Mouse (Mus musculus) liver, adult 2 months (tissue): ENCODE results near the gene Casp7. TPM values are rescaled to one million over a fixed set of nuclear protein-coding genes. Genes with fewer than 3 reads are reported as not detected.

Experiments used
- DNase-seq: peaks from one replicate; pipeline ENCODE4 v3.0.0-alpha.2; 2011; ENCODE audit warnings: low read depth, low spot score; ENCODE audit errors: extremely low read depth
- H3K27ac ChIP-seq: fragments of 200-500 bp; replicated peaks from 2 replicates; pipeline ENCODE4 v1.5.1; 2012; ENCODE audit warnings: low read depth, mild to moderate bottlenecking, control low read depth, inconsistent platforms, low read length; ENCODE audit not compliant: insufficient read depth
- H3K27me3 ChIP-seq: fragments of 200-500 bp; 2 replicates; pipeline ENCODE4 v1.6.1; 2012; ENCODE audit warnings: mild to moderate bottlenecking, moderate library complexity, low read length, inconsistent platforms; ENCODE audit not compliant: control insufficient read depth, insufficient read depth
- H3K36me3 ChIP-seq: fragments of 200-500 bp; 2 replicates; pipeline ENCODE4 v1.6.1; 2012; ENCODE audit warnings: low read length, inconsistent platforms; ENCODE audit not compliant: control insufficient read depth, insufficient read depth
- H3K4me1 ChIP-seq: fragments of 200-500 bp; 2 replicates; pipeline ENCODE4 v1.6.1; 2011; ENCODE audit warnings: low read length; ENCODE audit not compliant: control insufficient read depth, insufficient read depth
- H3K4me3 ChIP-seq: fragments of 200-500 bp; 2 replicates; pipeline ENCODE4 v1.5.1; 2011; ENCODE audit warnings: low read depth, mild to moderate bottlenecking, control low read depth, low read length, moderate library complexity; ENCODE audit not compliant: insufficient read depth
- H3K79me2 ChIP-seq: fragments of 200-500 bp; 2 replicates; pipeline ENCODE4 v1.6.1; 2012; ENCODE audit warnings: inconsistent platforms, mild to moderate bottlenecking, low read length, moderate library complexity; ENCODE audit not compliant: control insufficient read depth, insufficient read depth
- H3K9ac ChIP-seq: fragments of 200-500 bp; 2 replicates; pipeline ENCODE4 v1.6.1; 2012; ENCODE audit warnings: low read depth, mild to moderate bottlenecking, control low read depth, inconsistent platforms, low read length
- CTCF ChIP-seq: fragments of 200-500 bp; IDR thresholded peaks from 2 replicates; pipeline ENCODE4 v1.5.1; 2011; ENCODE audit warnings: low read depth, low read length, control low read depth
- POLR2A ChIP-seq: fragments of 200-500 bp; IDR thresholded peaks from 2 replicates; pipeline ENCODE4 v1.6.1; 2011; ENCODE audit warnings: low read length, control low read depth; ENCODE audit not compliant: insufficient read depth; ENCODE audit errors: extremely low read depth
- WGBS: fragments of 180-500 bp; shearing (Covaris S2); methylation state at CpG from one replicate; pipeline ENCODE4 v1.1.7; 2018; 5-methylcytosine and 5-hydroxymethylcytosine counted together
- polyA plus RNA-seq: library from polyadenylated mRNA; depleted of rRNA; stranded (reverse); fragments of >200 nt; gene quantifications from 2 replicates; pipeline ENCODE4 v1.2.3, GENCODE M21; 2012
- total RNA-seq: library from RNA; depleted of rRNA; stranded (reverse); fragments of >200 nt; gene quantifications from 2 replicates; pipeline ENCODE4 v1.2.3, GENCODE M21; 2014

Casp7 gene
- total and polyA plus RNA-seq, 2 experiments, result 15.8 to 38.8 TPM

- TF ChIP-seq CTCF (no peak), POLR2A (no peak)
- no peak overlapping the region for H3K27ac ChIP-seq
- H3K9ac ChIP-seq, result no peak overlapping the region
- no peaks in the 10 kb centered on the region; the same call in 1 of the 2 replicates for H3K27me3 ChIP-seq
- H3K4me3 ChIP-seq, result no peak overlapping the region
- H3K4me1 ChIP-seq, result no peaks in the 10 kb centered on the region
- 62% methylated on average over 19 of the region's 19 CpGs for WGBS
- H3K79me2 ChIP-seq, result no peaks in the 10 kb centered on the region
- no peak for DNase-seq
- no peaks in the 10 kb centered on the region for H3K36me3 ChIP-seq
These were observed 78.1 kb downstream of the Casp7 start for GRCm38 (mm10) chr19:56474869-56475550.

DNA sequence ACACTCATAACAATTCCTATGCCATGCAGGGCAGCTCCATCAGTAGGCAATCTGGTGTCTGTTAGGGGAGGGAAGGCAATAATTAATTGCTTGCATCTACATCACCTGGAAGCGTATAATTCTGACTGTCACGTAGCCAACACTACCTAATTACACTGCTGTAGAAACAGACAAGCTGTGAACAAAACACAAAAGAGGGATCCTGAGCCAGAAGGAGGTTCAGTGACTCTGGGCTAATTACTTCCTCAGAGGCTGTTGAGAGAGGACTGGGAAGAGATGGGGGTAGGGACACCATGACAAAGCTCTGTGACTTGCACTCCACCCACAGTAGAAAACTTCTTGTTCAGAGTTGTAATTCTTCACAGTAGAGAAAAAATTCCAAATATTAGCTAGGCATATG, 79.6 kb downstream of the Casp7 start:
- Histone ChIP-seq H3K9ac (no peak overlapping the region), H3K36me3 (no peaks in the 10 kb centered on the region), H3K4me3 (no peak overlapping the region), H3K4me1 (no peaks in the 10 kb centered on the region), H3K27ac (no peak overlapping the region), H3K79me2 (no peaks in the 10 kb centered on the region), H3K27me3 (no peaks in the 10 kb centered on the region; the same call in 1 of the 2 replicates)
- TF ChIP-seq POLR2A (no peak), CTCF (no peak)
- 82% methylated on average over 2 of the region's 2 CpGs for WGBS
- DNase-seq, result no peak

DNA sequence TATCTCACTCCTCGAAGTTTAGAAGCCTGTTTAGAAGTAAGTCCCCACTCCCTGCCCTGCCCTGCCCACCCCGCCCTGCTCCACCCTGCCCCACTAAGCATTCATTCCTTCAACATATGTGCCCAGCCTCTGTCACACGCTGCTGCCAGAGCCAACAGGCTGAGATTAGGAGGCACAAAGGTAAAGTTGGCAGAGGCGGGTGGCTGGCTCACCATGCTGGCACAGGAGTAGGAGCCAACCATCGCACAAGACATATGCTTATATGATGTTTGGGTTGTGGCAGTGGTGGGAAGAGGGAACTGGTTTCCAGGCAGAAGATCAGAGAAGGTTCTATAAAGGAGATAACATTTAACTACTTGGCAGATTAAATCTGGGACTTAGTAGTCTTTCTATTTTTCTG, 80.3 kb downstream of the Casp7 start:
- Histone ChIP-seq H3K27ac (no peak overlapping the region), H3K4me1 (no peaks in the 10 kb centered on the region), H3K9ac (no peak overlapping the region), H3K4me3 (no peak overlapping the region), H3K36me3 (no peaks in the 10 kb centered on the region), H3K79me2 (no peaks in the 10 kb centered on the region), H3K27me3 (no peaks in the 10 kb centered on the region; the same call in 1 of the 2 replicates)
- 85% methylated on average over 5 of the region's 5 CpGs for WGBS
- no peak for DNase-seq
- no peak for TF ChIP-seq POLR2A
- no peak for TF ChIP-seq CTCF

GRCm38 (mm10) chr19:56477832-56478231, 80.9 kb downstream of the Casp7 start:
- H3K4me3 ChIP-seq, result no peak overlapping the region
- 47% methylated on average over 3 of the region's 3 CpGs for WGBS
- no peaks in the 10 kb centered on the region for H3K27me3 ChIP-seq
- no peaks in the 10 kb centered on the region for H3K79me2 ChIP-seq
- H3K4me1 ChIP-seq, result no peaks in the 10 kb centered on the region
- no peaks in the 10 kb centered on the region for H3K36me3 ChIP-seq
- no peak overlapping the region for H3K9ac ChIP-seq
- no peak overlapping the region for H3K27ac ChIP-seq
- DNase-seq, result no peak
- no peak for TF ChIP-seq CTCF
- TF ChIP-seq POLR2A, result no peak

- Histone ChIP-seq H3K4me1 (peaks cover 2% of the 10 kb centered on the region), H3K27ac (peak overlapping the region; percentile 52), H3K4me3 (no peak overlapping the region), H3K27me3 (no peaks in the 10 kb centered on the region), H3K36me3 (no peaks in the 10 kb centered on the region), H3K9ac (no peak overlapping the region), H3K79me2 (no peaks in the 10 kb centered on the region)
- WGBS, result 89% methylated on average over 13 of the region's 13 CpGs
- TF ChIP-seq CTCF (no peak), POLR2A (no peak)
- no peak for DNase-seq
These were observed 87.9 kb downstream of the Casp7 start for GRCm38 (mm10) chr19:56484630-56485375.
